Mouse (Mus musculus) embryonic facial prominence, embryonic 14.5 days (tissue): ENCODE data around the gene Mmp19. TPM values are rescaled to one million over a fixed set of nuclear protein-coding genes. Genes with fewer than 3 reads are reported as not detected.

Experiments
- ATAC-seq: fragments of 200-750 bp; cut with Nextera tagmentation; 2 replicates; pipeline ENCODE4 v1.8.0; 2017; ENCODE audit warnings: low read depth, moderate number of reproducible peaks, moderate TSS enrichment
- DNase-seq: peaks from one replicate; pipeline ENCODE4 v3.0.0-alpha.2; 2015; ENCODE audit warnings: low spot score
- H3K27ac ChIP-seq: fragments of 300-500 bp; sonication (generic); replicated peaks from 2 replicates; pipeline ENCODE4 v1.5.1; 2014; ENCODE audit warnings: low read depth, mild to moderate bottlenecking, low read length, moderate library complexity
- H3K27me3 ChIP-seq: fragments of 300-500 bp; sonication (generic); replicated peaks from 2 replicates; pipeline ENCODE4 v1.6.1; 2014; ENCODE audit warnings: low read length; ENCODE audit not compliant: control insufficient read depth, insufficient read depth
- H3K36me3 ChIP-seq: fragments of 300-500 bp; sonication (generic); 2 replicates; pipeline ENCODE4 v1.6.1; 2014; ENCODE audit warnings: low read length, mixed read lengths; ENCODE audit not compliant: control insufficient read depth, insufficient read depth
- H3K4me1 ChIP-seq: fragments of 300-500 bp; sonication (generic); 2 replicates; pipeline ENCODE4 v1.6.1; 2014; ENCODE audit warnings: antibody characterized with exemption, low read length; ENCODE audit not compliant: control insufficient read depth, insufficient read depth
- H3K4me2 ChIP-seq: fragments of 300-500 bp; sonication (generic); 2 replicates; pipeline ENCODE4 v1.6.1; 2014; ENCODE audit warnings: low read depth, mild to moderate bottlenecking, low read length, moderate library complexity, mixed read lengths
- H3K4me3 ChIP-seq: fragments of 300-500 bp; sonication (generic); 2 replicates; pipeline ENCODE4 v1.5.1; 2014; ENCODE audit warnings: low read depth, mild to moderate bottlenecking, low read length
- H3K9ac ChIP-seq: fragments of 300-500 bp; sonication (generic); 2 replicates; pipeline ENCODE4 v1.6.1; 2014; ENCODE audit warnings: low read depth, mild to moderate bottlenecking, low read length, moderate library complexity, mixed read lengths
- H3K9me3 ChIP-seq: fragments of 300-500 bp; sonication (generic); 2 replicates; pipeline ENCODE4 v1.6.1; 2016; ENCODE audit warnings: low read length; ENCODE audit not compliant: control insufficient read depth
- WGBS: fragments of 180-500 bp; shearing (Covaris S2); extraction: QIAGEN DNeasy Blood & Tissue Kit; methylation state at CpG from one replicate; pipeline ENCODE4 v1.1.7; 2014; 5-methylcytosine and 5-hydroxymethylcytosine counted together
- polyA plus RNA-seq: library from polyadenylated mRNA; unstranded; fragments of >200 nt; fragmentation: Nextera tagmentation; extraction: Ambion mirVana; gene quantifications from 2 replicates; pipeline ENCODE4 v1.2.1, GENCODE M21; 2014

Mmp19 gene
- polyA plus RNA-seq, 1 experiment from 2014 or later, result 1.8 TPM

DNA sequence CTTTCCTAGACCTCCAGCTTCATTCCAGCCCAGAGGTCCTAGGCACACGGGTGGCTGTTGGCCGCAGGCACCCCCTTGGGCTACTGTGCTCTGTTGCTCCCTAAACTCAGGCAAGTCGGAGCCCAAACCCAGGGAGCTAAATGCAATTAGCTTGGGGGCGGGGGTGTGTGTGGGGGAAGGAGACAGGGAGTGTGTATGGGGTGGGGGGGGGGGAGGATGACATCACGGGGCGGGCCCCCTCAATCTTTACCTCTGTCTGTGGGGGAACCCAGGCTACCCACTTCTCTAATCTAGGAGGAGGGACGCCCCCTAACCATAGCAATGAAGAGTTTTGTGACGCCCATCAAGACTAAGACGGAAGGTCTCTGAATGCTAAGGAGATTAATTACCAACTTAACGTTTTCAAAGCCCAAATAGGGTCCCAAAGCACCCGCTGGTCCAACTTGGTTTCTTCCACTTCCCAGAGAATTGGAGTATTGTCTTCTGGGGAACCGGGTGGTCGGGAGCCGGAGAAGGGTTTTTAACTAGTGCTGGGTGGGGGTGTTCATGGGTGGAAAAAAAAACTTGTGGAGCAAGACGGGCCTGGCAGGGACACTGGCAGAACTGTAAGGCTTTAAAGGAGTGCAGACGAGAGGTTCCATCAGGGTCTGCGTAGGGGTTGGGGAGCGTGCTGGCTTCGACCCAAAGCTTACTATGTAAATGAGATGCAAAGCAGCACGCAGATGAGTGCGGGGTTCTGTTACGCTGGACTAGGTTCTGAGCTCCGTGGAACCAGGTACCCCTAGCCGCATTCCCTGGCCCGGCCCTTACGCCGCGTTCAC, 13.8 kb downstream of the Mmp19 start, which contains the start of gene Tmem198b:
Tmem198b (minus strand) TSS at position 100 of the 821 bp plus-strand sequence.
- H3K4me1 ChIP-seq, result peaks cover 42% of the 10 kb centered on the region
- peak within 1 kb of the TSS; percentile 72 for H3K4me2 ChIP-seq
- H3K4me3 ChIP-seq, result peak within 1 kb of the TSS; percentile 82
- H3K9ac ChIP-seq, result peak within 1 kb of the TSS; percentile 85
- H3K27ac ChIP-seq, result peak within 1 kb of the TSS; percentile 99
- no peaks in the 10 kb centered on the region for H3K27me3 ChIP-seq
- WGBS, result under 1% methylated on average over 24 of the region's 28 CpGs
- ATAC-seq (peak; percentile 64), DNase-seq (peak; percentile 89)
- peaks cover 45% of the 10 kb centered on the region for H3K36me3 ChIP-seq
- no peaks in the 10 kb centered on the region for H3K9me3 ChIP-seq

DNA sequence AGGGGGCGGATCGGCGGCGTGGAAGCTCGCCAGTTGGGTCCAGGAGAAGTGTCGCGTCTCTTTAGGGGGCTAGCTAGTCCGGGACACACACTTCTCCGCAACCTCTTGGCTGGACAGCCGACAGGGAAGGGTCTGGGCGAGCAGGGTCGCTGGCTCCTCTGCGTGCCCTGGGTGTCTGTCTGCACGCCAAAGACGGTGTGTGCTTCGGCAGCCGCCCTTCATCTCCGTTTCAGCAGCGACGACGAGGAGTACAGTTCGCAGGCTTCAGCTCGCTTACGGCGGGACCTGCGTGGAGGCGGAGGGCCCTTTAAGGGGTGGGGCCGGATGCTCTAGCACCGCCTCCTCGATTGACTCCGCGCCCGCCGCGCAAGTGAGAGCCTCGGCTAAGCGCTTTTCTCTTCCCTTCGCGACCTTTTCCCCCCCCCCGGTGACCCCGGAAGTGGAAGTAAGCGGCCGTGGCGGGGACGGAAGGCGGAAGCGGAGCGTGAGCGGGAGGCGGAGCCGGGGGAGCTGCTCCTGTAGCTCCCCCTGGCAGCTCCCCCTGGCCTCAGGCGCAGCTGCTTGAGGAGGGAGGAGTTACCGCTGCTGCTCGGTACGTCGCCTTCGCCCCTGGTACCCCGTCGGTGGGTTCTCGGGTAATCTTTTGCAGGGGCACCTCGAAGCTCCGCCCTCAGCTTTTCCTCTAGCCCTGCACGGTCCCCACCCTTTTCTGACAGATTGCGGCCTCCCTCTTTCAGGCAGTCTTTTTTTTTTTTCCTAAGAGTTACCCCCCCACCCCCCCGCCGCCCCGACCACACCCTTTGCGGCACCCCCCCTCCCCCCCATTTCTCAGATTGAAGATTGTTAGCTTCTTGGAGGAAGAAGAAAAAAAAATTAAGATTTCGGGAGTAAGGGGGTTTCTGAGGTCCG, 14.6 kb downstream of the Mmp19 start:
- Histone ChIP-seq H3K9ac (peak overlapping the region; percentile 85), H3K4me2 (peak overlapping the region; percentile 72), H3K36me3 (peaks cover 44% of the 10 kb centered on the region), H3K9me3 (no peaks in the 10 kb centered on the region), H3K27ac (peak overlapping the region; percentile 99), H3K4me3 (peak overlapping the region; percentile 82), H3K4me1 (peaks cover 42% of the 10 kb centered on the region), H3K27me3 (no peaks in the 10 kb centered on the region)
- peak; percentile 99 for DNase-seq
- ATAC-seq, result peak; percentile 93
- under 1% methylated on average over 48 of the region's 70 CpGs for WGBS

- Histone ChIP-seq H3K36me3 (peaks cover 40% of the 10 kb centered on the region), H3K27ac (0 out of 2 replicates have a peak overlapping the region, but pooled peaks have one; percentile 99), H3K9me3 (no peaks in the 10 kb centered on the region), H3K27me3 (no peaks in the 10 kb centered on the region), H3K4me3 (peak overlapping the region; percentile 82), H3K4me2 (peak overlapping the region; percentile 72), H3K4me1 (peaks cover 42% of the 10 kb centered on the region), H3K9ac (peak overlapping the region; percentile 85)
- ATAC-seq (no peak), DNase-seq (no peak)
- 65% methylated on average over 6 of the region's 6 CpGs for WGBS
Observed at GRCm38 (mm10) chr10:128806086-128806485, 15.4 kb downstream of the Mmp19 start.

DNA sequence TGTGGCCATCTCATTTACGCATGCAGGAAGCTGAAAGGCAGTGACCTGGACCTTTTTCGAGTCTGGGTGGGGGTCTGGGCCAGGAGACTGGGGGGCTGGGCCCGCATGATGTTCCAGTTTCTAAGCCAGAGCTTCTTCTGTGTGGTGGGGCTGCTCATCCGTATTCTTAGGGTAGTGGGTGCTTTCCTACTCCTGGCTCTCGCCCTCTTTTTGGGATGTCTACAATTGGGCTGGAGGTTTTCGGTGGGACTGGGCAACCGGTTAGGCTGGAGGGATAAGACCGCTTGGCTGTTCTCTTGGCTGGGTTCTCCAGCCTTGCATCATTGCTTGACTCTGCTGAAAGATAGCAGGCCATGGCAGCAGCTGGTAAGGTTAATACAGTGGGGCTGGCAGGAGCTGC, 16.3 kb downstream of the Mmp19 start:
- Histone ChIP-seq H3K36me3 (peaks cover 31% of the 10 kb centered on the region), H3K27me3 (no peaks in the 10 kb centered on the region), H3K4me1 (peaks cover 42% of the 10 kb centered on the region), H3K9me3 (no peaks in the 10 kb centered on the region), H3K27ac (no peak overlapping the region), H3K9ac (peak overlapping the region; percentile 85), H3K4me2 (peak overlapping the region; percentile 72), H3K4me3 (peak overlapping the region; percentile 82)
- no peak for ATAC-seq
- no peak for DNase-seq
- 94% methylated on average over 8 of the region's 8 CpGs for WGBS

DNA sequence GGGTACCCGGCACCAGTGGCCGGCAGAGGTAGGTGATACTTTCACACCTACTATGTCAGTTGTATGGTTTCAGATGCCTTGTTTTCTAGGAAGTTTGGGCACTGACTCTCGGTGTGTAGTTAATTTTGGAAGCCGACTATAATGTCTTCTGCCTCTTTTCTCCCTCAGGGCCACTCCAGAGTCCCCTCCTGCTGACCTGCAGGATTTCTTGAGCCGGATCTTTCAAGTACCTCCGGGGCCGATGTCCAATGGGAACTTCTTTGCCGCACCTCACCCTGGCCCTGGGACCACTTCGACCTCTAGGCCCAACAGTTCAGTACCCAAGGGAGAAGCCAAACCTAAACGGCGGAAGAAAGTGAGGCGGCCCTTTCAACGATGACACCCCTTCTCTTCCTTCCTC, 26.3 kb downstream of the Mmp19 start, which contains the start of gene Sarnp:
Sarnp (plus strand) TSS at position 301 of the 400 bp plus-strand sequence.
- WGBS, result 85% methylated on average over 13 of the region's 13 CpGs
- no peak within 1 kb of the TSS for H3K9ac ChIP-seq

GRCm38 (mm10) chr10:128820217-128820616, 29.5 kb downstream of the Mmp19 start:
- Histone ChIP-seq H3K27ac (no peak overlapping the region), H3K36me3 (peaks cover 49% of the 10 kb centered on the region), H3K9me3 (no peaks in the 10 kb centered on the region), H3K4me2 (no peak overlapping the region), H3K9ac (no peak overlapping the region), H3K4me3 (no peak overlapping the region), H3K4me1 (peaks cover 14% of the 10 kb centered on the region), H3K27me3 (no peaks in the 10 kb centered on the region)
- WGBS, result 76% methylated on average over 4 of the region's 4 CpGs
- DNase-seq, result no peak
- ATAC-seq, result no peak

More for the DNA sequence above, 26.3 kb downstream of the Mmp19 start, which contains the start of gene Sarnp:
- Histone ChIP-seq H3K4me2 (no peak within 1 kb of the TSS), H3K27ac (no peak within 1 kb of the TSS), H3K4me3 (no peak within 1 kb of the TSS), H3K9me3 (no peaks in the 10 kb centered on the region), H3K27me3 (no peaks in the 10 kb centered on the region), H3K36me3 (peaks cover 69% of the 10 kb centered on the region), H3K4me1 (no peaks in the 10 kb centered on the region)
- no peak for DNase-seq
- no peak for ATAC-seq

DNA sequence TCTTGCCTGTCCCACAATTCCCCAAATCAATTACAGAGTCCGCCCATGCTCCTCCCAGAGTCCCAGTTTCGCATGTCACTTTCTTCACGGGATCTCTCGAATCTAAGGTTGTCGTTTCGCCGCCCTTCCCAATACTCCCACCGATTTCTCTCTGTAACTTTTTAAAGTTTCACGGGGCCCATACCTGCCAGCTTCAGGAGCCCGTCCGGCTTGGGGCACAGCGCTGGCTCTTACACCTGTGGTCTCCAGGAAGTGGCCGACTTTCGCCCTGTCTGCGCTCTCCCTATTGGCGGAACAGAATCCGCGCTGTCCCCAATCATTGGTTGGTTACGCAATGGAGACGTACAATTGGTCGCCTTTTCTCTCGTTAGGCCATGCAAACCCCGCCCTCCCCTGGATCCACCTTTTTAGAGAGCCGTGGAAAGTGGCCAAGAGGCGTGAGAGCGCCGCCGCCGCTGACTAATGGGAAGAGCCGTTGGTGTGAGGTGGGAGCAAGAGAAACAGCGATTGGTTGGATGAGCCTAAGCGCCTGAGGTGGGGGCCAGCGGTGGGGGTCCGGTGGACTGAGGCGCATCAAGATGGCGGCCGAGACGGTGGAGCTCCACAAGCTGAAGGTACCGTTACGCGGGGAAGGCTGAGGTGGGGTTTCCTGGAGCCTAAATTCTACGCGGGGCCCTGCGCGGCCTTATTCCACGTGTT, 30.8 kb downstream of the Mmp19 start, which contains the start of gene Ormdl2:
Ormdl2 (minus strand) TSS at position 288 of the 699 bp plus-strand sequence.
- ATAC-seq, result peak; percentile 99
- WGBS, result under 1% methylated on average over 45 of the region's 46 CpGs
- Histone ChIP-seq H3K9ac (peak within 1 kb of the TSS; percentile 91), H3K4me1 (peaks cover 14% of the 10 kb centered on the region), H3K4me2 (peak within 1 kb of the TSS; percentile 94), H3K4me3 (peak within 1 kb of the TSS; percentile 93), H3K27me3 (no peaks in the 10 kb centered on the region), H3K9me3 (no peaks in the 10 kb centered on the region), H3K36me3 (peaks cover 42% of the 10 kb centered on the region), H3K27ac (peak within 1 kb of the TSS; percentile 68; the same call in 1 of the 2 replicates)
- peak; percentile 100 for DNase-seq

DNA sequence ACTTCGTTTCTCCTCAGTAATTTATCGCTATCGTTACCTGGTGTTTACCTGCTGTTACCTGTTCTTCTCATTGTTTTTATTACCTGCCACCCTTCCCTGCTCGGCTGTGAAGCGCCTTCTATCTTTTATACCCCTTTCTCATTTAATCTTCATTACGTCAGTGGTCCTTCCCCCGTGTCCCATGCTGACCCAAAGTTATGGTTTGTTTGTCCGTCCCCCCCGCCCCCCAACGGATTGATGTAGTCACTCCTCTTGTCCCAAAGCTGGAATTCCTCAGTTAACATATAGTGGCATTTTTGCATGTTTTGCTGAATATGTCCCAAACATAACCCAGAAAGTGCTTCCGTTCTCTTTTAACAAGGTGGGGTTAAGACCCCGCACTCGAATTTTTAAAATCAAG, 31.4 kb downstream of the Mmp19 start:
- H3K4me1 ChIP-seq, result peaks cover 14% of the 10 kb centered on the region
- DNase-seq, result no peak
- peak overlapping the region; percentile 68; the same call in 1 of the 2 replicates for H3K27ac ChIP-seq
- no peaks in the 10 kb centered on the region for H3K27me3 ChIP-seq
- H3K9ac ChIP-seq, result peak overlapping the region; percentile 91
- H3K4me3 ChIP-seq, result peak overlapping the region; percentile 93
- peaks cover 39% of the 10 kb centered on the region for H3K36me3 ChIP-seq
- WGBS, result 3% methylated on average over 13 of the region's 13 CpGs
- no peaks in the 10 kb centered on the region for H3K9me3 ChIP-seq
- ATAC-seq, result no peak
- peak overlapping the region; percentile 94 for H3K4me2 ChIP-seq
